Mouse (Mus musculus): ENCODE results near the gene Urah. TPM values are rescaled to one million over a fixed set of nuclear protein-coding genes. Genes with fewer than 3 reads are reported as not detected.

The Urah gene
- total RNA-seq, 1 experiment from 2014 or later: not detected

- ATAC-seq (replicated peaks in 1 of 2; ENCODE audit: insufficient read depth in 1 of 2, low FRiP score in 2 of 2, low TSS enrichment in 1 of 2, low read depth in 1 of 2, poor library complexity in 2 of 2, severe bottlenecking in 2 of 2): no peak
Measured at GRCm38 (mm10) chr7:140835758-140836087, 905 bp downstream of the Urah start.

GRCm38 (mm10) chr7:140836243-140837115 lies 1.7 kb downstream of the Urah start:
- no peak for ATAC-seq (replicated peaks in 1 of 2; ENCODE audit: insufficient read depth in 1 of 2, low FRiP score in 2 of 2, low TSS enrichment in 1 of 2, low read depth in 1 of 2, poor library complexity in 2 of 2, severe bottlenecking in 2 of 2)

GRCm38 (mm10) chr7:140839556-140839955 lies 4.7 kb downstream of the Urah start:
- no peak for ATAC-seq (replicated peaks in 1 of 2; ENCODE audit: insufficient read depth in 1 of 2, low FRiP score in 2 of 2, low TSS enrichment in 1 of 2, low read depth in 1 of 2, poor library complexity in 2 of 2, severe bottlenecking in 2 of 2)

GRCm38 (mm10) chr7:140840750-140841735 lies 6.2 kb downstream of the Urah start:
- no peak for ATAC-seq (replicated peaks in 1 of 2; ENCODE audit: insufficient read depth in 1 of 2, low FRiP score in 2 of 2, low TSS enrichment in 1 of 2, low read depth in 1 of 2, poor library complexity in 2 of 2, severe bottlenecking in 2 of 2)

GRCm38 (mm10) chr7:140843806-140844205 lies 9.0 kb downstream of the Urah start:
- ATAC-seq (replicated peaks in 1 of 2; ENCODE audit: insufficient read depth in 1 of 2, low FRiP score in 2 of 2, low TSS enrichment in 1 of 2, low read depth in 1 of 2, poor library complexity in 2 of 2, severe bottlenecking in 2 of 2): no peak

- ATAC-seq (replicated peaks in 1 of 2; ENCODE audit: insufficient read depth in 1 of 2, low FRiP score in 2 of 2, low TSS enrichment in 1 of 2, low read depth in 1 of 2, poor library complexity in 2 of 2, severe bottlenecking in 2 of 2): peak; percentile 87 to 90
Measured at GRCm38 (mm10) chr7:140844905-140845665, 10.3 kb downstream of the Urah start, which contains the start of gene Scgb1c1. Scgb1c1 (plus strand) TSS chr7:140845547.

GRCm38 (mm10) chr7:140845683-140846082 lies 10.9 kb downstream of the Urah start:
- ATAC-seq (replicated peaks in 1 of 2; ENCODE audit: insufficient read depth in 1 of 2, low FRiP score in 2 of 2, low TSS enrichment in 1 of 2, low read depth in 1 of 2, poor library complexity in 2 of 2, severe bottlenecking in 2 of 2): no peak

GRCm38 (mm10) chr7:140846676-140847075 lies 11.9 kb downstream of the Urah start:
- ATAC-seq (replicated peaks in 1 of 2; ENCODE audit: insufficient read depth in 1 of 2, low FRiP score in 2 of 2, low TSS enrichment in 1 of 2, low read depth in 1 of 2, poor library complexity in 2 of 2, severe bottlenecking in 2 of 2): no peak

- ATAC-seq (replicated peaks in 1 of 2; ENCODE audit: insufficient read depth in 1 of 2, low FRiP score in 2 of 2, low TSS enrichment in 1 of 2, low read depth in 1 of 2, poor library complexity in 2 of 2, severe bottlenecking in 2 of 2): no peak
Measured at GRCm38 (mm10) chr7:140847755-140848580, 13.2 kb downstream of the Urah start, which contains the start of gene Odf3. Odf3 (plus strand) TSS chr7:140847805.

- no peak for ATAC-seq (replicated peaks in 1 of 2; ENCODE audit: insufficient read depth in 1 of 2, low FRiP score in 2 of 2, low TSS enrichment in 1 of 2, low read depth in 1 of 2, poor library complexity in 2 of 2, severe bottlenecking in 2 of 2)
Measured at GRCm38 (mm10) chr7:140848591-140848990, 13.8 kb downstream of the Urah start.

- no peak for ATAC-seq (replicated peaks in 1 of 2; ENCODE audit: insufficient read depth in 1 of 2, low FRiP score in 2 of 2, low TSS enrichment in 1 of 2, low read depth in 1 of 2, poor library complexity in 2 of 2, severe bottlenecking in 2 of 2)
Measured at GRCm38 (mm10) chr7:140851916-140852315, 17.1 kb downstream of the Urah start.

GRCm38 (mm10) chr7:140853386-140853785 lies 18.6 kb downstream of the Urah start:
- no peak for ATAC-seq (replicated peaks in 1 of 2; ENCODE audit: insufficient read depth in 1 of 2, low FRiP score in 2 of 2, low TSS enrichment in 1 of 2, low read depth in 1 of 2, poor library complexity in 2 of 2, severe bottlenecking in 2 of 2)

GRCm38 (mm10) chr7:140854483-140854882 lies 19.7 kb downstream of the Urah start:
- no peak for ATAC-seq (replicated peaks in 1 of 2; ENCODE audit: insufficient read depth in 1 of 2, low FRiP score in 2 of 2, low TSS enrichment in 1 of 2, low read depth in 1 of 2, poor library complexity in 2 of 2, severe bottlenecking in 2 of 2)

GRCm38 (mm10) chr7:140855181-140855580 lies 20.4 kb downstream of the Urah start:
- no peak for ATAC-seq (replicated peaks in 1 of 2; ENCODE audit: insufficient read depth in 1 of 2, low FRiP score in 2 of 2, low TSS enrichment in 1 of 2, low read depth in 1 of 2, poor library complexity in 2 of 2, severe bottlenecking in 2 of 2)

GRCm38 (mm10) chr7:140855860-140856784 lies 21.3 kb downstream of the Urah start, which contains the start of gene Gm45785:
Gm45785 (minus strand) TSS chr7:140856331.
- peak; percentile 57 to 61 for ATAC-seq (replicated peaks in 1 of 2; ENCODE audit: insufficient read depth in 1 of 2, low FRiP score in 2 of 2, low TSS enrichment in 1 of 2, low read depth in 1 of 2, poor library complexity in 2 of 2, severe bottlenecking in 2 of 2)

Data from hematopoietic stem cell, adult 5-6 weeks (primary cell).